ENCODE assay signal across 8 mouse cellular contexts in the genomic region with DNA sequence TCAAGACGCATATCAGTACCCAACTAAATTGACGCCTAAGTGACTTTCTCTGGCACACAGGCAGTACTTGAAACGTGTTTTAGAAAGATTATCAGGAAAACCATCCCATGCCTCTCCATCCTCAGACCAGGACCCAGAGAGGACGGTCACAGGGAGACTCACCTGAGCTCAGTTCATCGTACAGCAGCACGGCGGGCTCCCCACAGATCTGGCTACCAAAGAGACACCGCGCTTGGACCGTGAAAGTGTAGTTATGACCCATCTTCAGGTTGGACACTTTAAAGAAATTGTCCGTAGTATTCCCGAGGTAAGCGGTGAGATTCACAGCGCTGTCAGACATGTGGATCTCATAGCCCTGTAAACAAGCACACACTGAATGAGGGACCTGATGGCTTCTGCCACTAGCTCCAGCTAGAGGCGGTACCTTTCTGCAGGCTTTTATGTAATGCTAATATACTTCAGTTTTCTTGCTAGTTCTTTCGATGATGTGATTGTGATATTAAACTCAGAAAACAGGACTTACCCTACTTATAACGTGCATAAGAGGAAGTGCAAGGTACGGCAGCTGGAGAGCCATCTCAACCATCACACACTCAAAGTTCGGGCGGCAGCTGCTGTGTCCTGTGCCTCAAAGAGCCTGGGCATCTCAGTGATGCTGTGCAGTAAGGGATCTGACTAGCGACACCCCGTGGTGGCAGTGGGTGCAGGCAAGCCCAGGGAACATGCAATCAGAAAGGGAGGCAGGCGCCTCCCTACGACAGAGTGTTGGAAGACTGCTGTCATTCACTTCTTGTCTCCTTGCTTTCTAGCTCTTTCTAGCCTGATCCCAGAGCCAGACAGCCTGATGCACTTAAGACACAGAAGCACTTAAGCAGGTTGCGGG.
DNase-seq lines count a peak whose midpoint lies in the region; TF ChIP-seq lines count a peak whose summit lies in the region.

No protein-coding gene starts in this region.

- peak; percentile 93 for TF ChIP-seq CTCF in ES-Bruce4 (IDR thresholded peaks at IDR 0.05; ENCODE audit: low read depth, low read length)

- no peaks in the 10 kb centered on the region for H3K36me3 ChIP-seq in ES-Bruce4 (ENCODE audit: control insufficient read depth, insufficient read depth, low read length, poor library complexity, severe bottlenecking)

- H3K27me3 ChIP-seq in ES-Bruce4 (ENCODE audit: control insufficient read depth, insufficient read depth, low read length, poor library complexity, severe bottlenecking): no peaks in the 10 kb centered on the region

- DNase-seq in 416B (ENCODE audit: low read depth): peak; percentile 4
- DNase-seq in cerebellum, postnatal 14 days: peak; percentile 63 to 79
- peak; percentile 73 to 78 for DNase-seq in frontal cortex, postnatal 14 days (ENCODE audit: low spot score in 2 of 2)
- peak; percentile 75 to 87 for DNase-seq in layer of hippocampus, adult 8-10 months (ENCODE audit: low spot score in 2 of 2)
- DNase-seq in lung, postnatal 36 days: peak; percentile 52
- peak; percentile 89 for DNase-seq in right cerebral cortex, postnatal 4 days
- DNase-seq in urinary bladder, adult 18-20 months (ENCODE audit: low spot score in 2 of 2): no peak

- H3K27ac ChIP-seq in ES-Bruce4 (ENCODE audit: insufficient read depth, low read length): no peak overlapping the region

- TF ChIP-seq POLR2A in ES-Bruce4 (IDR thresholded peaks at IDR 0.05; ENCODE audit: insufficient read depth, low read length): no peak

- no peaks in the 10 kb centered on the region for H3K4me1 ChIP-seq in ES-Bruce4 (ENCODE audit: control insufficient read depth, insufficient read depth, low read length)

- no peaks in the 10 kb centered on the region for H3K9me3 ChIP-seq in ES-Bruce4 (replicated peaks; ENCODE audit: control insufficient read depth, insufficient read depth, low read length, poor library complexity, severe bottlenecking)

- H3K4me3 ChIP-seq in ES-Bruce4 (ENCODE audit: low read depth, low read length): no peak overlapping the region

- no peak for TF ChIP-seq EP300 in ES-Bruce4 (IDR thresholded peaks at IDR 0.05; ENCODE audit: insufficient read depth, low read depth, low read length)

- H3K9ac ChIP-seq in ES-Bruce4 (ENCODE audit: low read depth, poor library complexity, severe bottlenecking): no peak overlapping the region

Comparison
In these comparisons a context has a peak if more than half of its experiments do, and no peak if none do; other contexts are left out.
1. DNase-seq: peak in 416B (single experiment), cerebellum, postnatal 14 days (2 of 2), frontal cortex, postnatal 14 days (2 of 2), layer of hippocampus, adult 8-10 months (2 of 2), lung, postnatal 36 days (single experiment) and right cerebral cortex, postnatal 4 days (single experiment); none in urinary bladder, adult 18-20 months (0 of 2).